Mouse (Mus musculus) bone marrow, adult 2 months (tissue): ENCODE measurements around the gene Timm8a2.

ENCODE experiments used
- CTCF ChIP-seq: fragments of 200-500 bp; IDR thresholded peaks from 2 replicates; pipeline ENCODE4 v1.5.1; 2011; ENCODE audit warnings: low read length, control low read depth; ENCODE audit not compliant: control insufficient read depth, insufficient read depth
- POLR2A ChIP-seq: fragments of 200-500 bp; IDR thresholded peaks from 2 replicates; pipeline ENCODE4 v1.6.1; 2011; ENCODE audit warnings: low read depth, mild to moderate bottlenecking, control low read depth, low read length, borderline replicate concordance; ENCODE audit not compliant: control insufficient read depth

DNA sequence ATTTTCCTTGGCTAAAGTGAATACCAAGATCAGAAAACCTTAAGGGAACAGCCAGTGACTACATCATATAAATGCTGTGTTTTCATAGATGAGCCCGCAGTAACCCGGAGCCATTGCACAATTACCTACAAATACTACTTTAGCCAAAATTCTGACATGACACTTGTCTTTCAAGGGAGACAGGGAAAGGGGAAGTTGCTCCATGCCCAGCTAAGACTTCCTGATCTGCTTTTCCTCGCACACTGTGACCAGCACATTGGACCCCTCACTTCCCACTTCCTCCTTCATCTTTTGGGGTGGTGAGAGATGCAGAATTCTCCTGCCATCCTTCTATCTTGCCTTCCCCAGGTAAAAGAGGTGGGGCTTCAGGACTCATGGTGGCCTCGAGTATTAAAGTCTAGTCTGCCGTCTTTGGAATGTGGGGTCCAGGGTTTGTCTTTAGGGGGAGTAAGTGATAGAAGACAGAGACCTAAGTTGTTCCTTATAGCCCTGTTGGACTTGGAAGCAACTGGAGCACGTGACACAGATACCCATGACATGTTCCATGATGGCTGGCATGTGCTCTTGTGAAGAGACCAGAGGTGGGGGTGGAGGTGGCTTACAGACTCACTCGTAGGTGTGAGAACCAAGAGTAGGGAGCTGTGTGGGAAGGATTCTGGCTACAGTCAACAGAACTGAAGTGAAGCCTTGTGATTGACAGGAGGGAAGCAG lies 39.5 kb upstream of the Timm8a2 start:
- TF ChIP-seq CTCF (no peak), POLR2A (no peak)
